Mouse (Mus musculus) stomach, embryonic 14.5 days (tissue): Measurements from ENCODE around the gene Nfat5. TPM values are rescaled to one million over a fixed set of nuclear protein-coding genes. Genes with fewer than 3 reads are reported as not detected.

Source experiments
- ATAC-seq: fragments of 200-750 bp; cut with Nextera tagmentation; 2 replicates; pipeline ENCODE4 v1.8.0; 2017; ENCODE audit warnings: low read depth, moderate TSS enrichment; ENCODE audit not compliant: insufficient number of reproducible peaks, insufficient read depth, low FRiP score
- H3K27ac ChIP-seq: fragments of 300-500 bp; sonication (generic); 2 replicates; pipeline ENCODE4 v1.5.1; 2014; ENCODE audit warnings: mild to moderate bottlenecking, low read length, moderate library complexity, mixed read lengths
- H3K27me3 ChIP-seq: fragments of 300-500 bp; sonication (generic); 2 replicates; pipeline ENCODE4 v1.6.1; 2014; ENCODE audit warnings: low read length, control low read depth, mixed read lengths; ENCODE audit not compliant: control insufficient read depth, insufficient read depth
- H3K36me3 ChIP-seq: fragments of 300-500 bp; sonication (generic); 2 replicates; pipeline ENCODE4 v1.6.1; 2014; ENCODE audit warnings: mild to moderate bottlenecking, control low read depth, low read length, moderate library complexity, mixed read lengths; ENCODE audit not compliant: control insufficient read depth, insufficient read depth
- H3K4me1 ChIP-seq: fragments of 300-500 bp; sonication (generic); 2 replicates; pipeline ENCODE4 v1.6.1; 2014; ENCODE audit warnings: low read length, control low read depth, mixed read lengths; ENCODE audit not compliant: control insufficient read depth, insufficient read depth
- H3K4me2 ChIP-seq: fragments of 300-500 bp; sonication (generic); replicated peaks from 2 replicates; pipeline ENCODE4 v1.6.1; 2014; ENCODE audit warnings: low read depth, low read length, control low read depth
- H3K4me3 ChIP-seq: fragments of 300-500 bp; sonication (generic); 2 replicates; pipeline ENCODE4 v1.5.1; 2014; ENCODE audit warnings: low read depth, low read length, control low read depth
- H3K9ac ChIP-seq: fragments of 300-500 bp; sonication (generic); replicated peaks from 2 replicates; pipeline ENCODE4 v1.6.1; 2014; ENCODE audit warnings: low read depth, mild to moderate bottlenecking, control low read depth, low read length, moderate library complexity, mixed read lengths
- H3K9me3 ChIP-seq: fragments of 300-500 bp; sonication (generic); 2 replicates; pipeline ENCODE4 v1.6.1; 2016; ENCODE audit warnings: low read depth, low read length, control low read depth; ENCODE audit not compliant: control insufficient read depth
- WGBS: fragments of 180-500 bp; shearing (Covaris S2); extraction: QIAGEN DNeasy Blood & Tissue Kit; methylation state at CpG from one replicate; pipeline ENCODE4 v1.1.7; 2014; 5-methylcytosine and 5-hydroxymethylcytosine counted together
- polyA plus RNA-seq: library from polyadenylated mRNA; unstranded; fragments of >200 nt; fragmentation: Nextera tagmentation; extraction: Ambion mirVana; gene quantifications from 2 replicates; pipeline ENCODE4 v1.2.1, GENCODE M21; 2014

Nfat5 gene
- polyA plus RNA-seq, 1 experiment from 2014 or later: 20.7 TPM

- 25% methylated on average over 5 of the region's 5 CpGs for WGBS
- H3K27ac ChIP-seq: no peak overlapping the region
These were observed 15.9 kb upstream of the Nfat5 start for GRCm38 (mm10) chr8:107277323-107277883.

GRCm38 (mm10) chr8:107278571-107278970 is 14.7 kb upstream of the Nfat5 start:
- H3K36me3 ChIP-seq: no peaks in the 10 kb centered on the region
- H3K27ac ChIP-seq: no peak overlapping the region
- H3K4me1 ChIP-seq: no peaks in the 10 kb centered on the region
- no peak overlapping the region for H3K4me3 ChIP-seq
- H3K9me3 ChIP-seq: no peaks in the 10 kb centered on the region
- WGBS: 78% methylated on average over 1 of the region's 1 CpGs
- H3K27me3 ChIP-seq: no peaks in the 10 kb centered on the region
- H3K4me2 ChIP-seq: no peak overlapping the region
- ATAC-seq: no peak
- no peak overlapping the region for H3K9ac ChIP-seq

More at GRCm38 (mm10) chr8:107277323-107277883, 15.9 kb upstream of the Nfat5 start:
- H3K36me3 ChIP-seq: no peaks in the 10 kb centered on the region
- no peaks in the 10 kb centered on the region for H3K4me1 ChIP-seq
- H3K9me3 ChIP-seq: no peaks in the 10 kb centered on the region
- no peak overlapping the region for H3K4me3 ChIP-seq
- no peak overlapping the region for H3K9ac ChIP-seq
- no peak for ATAC-seq
- H3K27me3 ChIP-seq: no peaks in the 10 kb centered on the region
- H3K4me2 ChIP-seq: no peak overlapping the region

DNA sequence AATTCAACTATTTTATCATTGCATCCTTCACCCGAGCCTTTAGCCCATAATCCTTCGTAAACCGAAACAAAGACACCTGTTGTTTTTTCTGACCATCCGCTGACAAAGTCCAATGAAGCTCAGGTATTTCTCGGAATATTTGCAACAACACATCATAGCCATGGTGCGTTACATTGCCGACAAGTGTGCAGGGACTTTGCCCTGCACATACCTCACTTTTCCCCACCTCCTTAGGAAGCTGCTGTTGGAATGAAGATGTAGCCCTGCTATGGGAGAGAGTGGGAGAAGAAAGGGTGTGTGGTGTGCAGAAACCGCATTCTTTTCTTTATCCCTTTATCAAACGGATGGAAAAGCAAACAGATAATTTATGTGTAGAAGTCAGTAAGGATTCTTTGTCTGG is 6.6 kb upstream of the Nfat5 start:
- Histone ChIP-seq H3K27ac (no peak overlapping the region), H3K36me3 (no peaks in the 10 kb centered on the region), H3K9ac (no peak overlapping the region), H3K4me2 (no peak overlapping the region), H3K4me1 (no peaks in the 10 kb centered on the region), H3K9me3 (no peaks in the 10 kb centered on the region), H3K27me3 (no peaks in the 10 kb centered on the region), H3K4me3 (no peak overlapping the region)
- 51% methylated on average over 9 of the region's 9 CpGs for WGBS
- no peak for ATAC-seq

DNA sequence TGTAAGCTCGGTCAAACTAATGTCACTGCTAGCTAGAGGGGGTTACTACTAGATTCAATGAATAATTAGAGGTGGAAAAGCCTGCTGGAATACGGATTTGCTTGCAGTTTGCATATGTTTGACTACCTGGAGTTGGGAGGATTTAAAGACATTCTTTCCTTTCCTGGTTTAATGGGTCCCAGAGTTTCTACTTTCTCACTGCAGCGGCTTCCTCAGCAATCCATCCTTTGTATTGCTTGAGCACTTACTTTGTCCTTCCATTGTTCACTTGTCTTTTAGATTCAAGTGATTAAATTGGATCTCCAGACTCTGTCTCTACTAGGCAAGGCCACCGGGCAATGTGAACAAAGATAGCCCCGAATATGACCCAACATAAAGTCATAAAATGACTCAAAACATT is 5.7 kb upstream of the Nfat5 start:
- Histone ChIP-seq H3K9ac (no peak overlapping the region), H3K9me3 (no peaks in the 10 kb centered on the region), H3K4me1 (0 out of 2 replicates have a peak, but pooled peaks cover 2% of the 10 kb centered on the region), H3K4me3 (no peak overlapping the region), H3K36me3 (no peaks in the 10 kb centered on the region), H3K4me2 (no peak overlapping the region), H3K27ac (no peak overlapping the region), H3K27me3 (no peaks in the 10 kb centered on the region)
- no peak for ATAC-seq
- 63% methylated on average over 5 of the region's 5 CpGs for WGBS

GRCm38 (mm10) chr8:107291171-107291601 is 2.1 kb upstream of the Nfat5 start:
- no peak for ATAC-seq
- WGBS: 82% methylated on average over 4 of the region's 4 CpGs
- Histone ChIP-seq H3K4me2 (no peak overlapping the region), H3K4me1 (peaks cover 6% of the 10 kb centered on the region; the same call in 1 of the 2 replicates), H3K27me3 (no peaks in the 10 kb centered on the region), H3K9ac (no peak overlapping the region), H3K4me3 (no peak overlapping the region), H3K27ac (no peak overlapping the region), H3K36me3 (no peaks in the 10 kb centered on the region), H3K9me3 (no peaks in the 10 kb centered on the region)

DNA sequence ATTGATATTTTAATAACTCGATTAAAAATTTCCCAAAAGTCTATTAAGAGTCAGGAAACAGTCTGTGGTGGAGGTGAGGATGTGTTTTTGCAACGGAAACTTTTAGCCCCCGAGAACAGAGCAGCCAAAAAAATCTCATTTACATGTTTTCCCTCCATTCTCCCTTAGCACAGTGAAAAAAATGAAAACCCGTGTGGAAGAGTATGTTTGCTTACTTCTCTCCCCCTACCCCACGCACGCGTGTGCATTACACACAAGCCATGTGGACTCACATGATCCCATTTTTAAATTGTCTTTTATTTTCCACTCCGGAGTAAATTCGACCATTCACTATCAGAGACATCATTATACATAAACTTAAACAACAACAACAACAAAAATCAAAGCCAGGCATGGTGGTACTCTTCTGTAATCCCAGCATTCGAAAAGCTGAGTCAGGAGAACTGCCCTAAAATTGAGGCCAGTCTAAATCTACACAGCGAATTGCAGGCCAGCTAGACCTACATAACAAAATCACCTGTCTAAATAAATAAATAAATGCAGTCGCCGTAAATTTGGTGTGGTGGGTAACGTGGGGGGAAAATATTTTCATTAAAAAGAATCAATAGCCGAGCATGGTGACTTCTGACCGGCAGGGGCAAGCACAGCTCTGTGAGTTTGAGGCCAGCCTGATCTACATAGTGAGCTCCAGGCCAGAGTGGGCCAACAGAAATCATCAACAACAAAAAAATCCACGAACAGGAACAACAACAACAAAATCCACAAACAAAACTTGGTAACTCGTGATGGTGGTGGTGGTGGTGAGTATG is 947 bp upstream of the Nfat5 start:
- Histone ChIP-seq H3K27ac (peak overlapping the region; percentile 97), H3K9ac (peak overlapping the region; percentile 40; the same call in 1 of the 2 replicates), H3K4me3 (peak overlapping the region; percentile 91), H3K27me3 (no peaks in the 10 kb centered on the region), H3K36me3 (no peaks in the 10 kb centered on the region; the same call in 1 of the 2 replicates), H3K4me2 (peak overlapping the region; percentile 41), H3K4me1 (peaks cover 6% of the 10 kb centered on the region; the same call in 1 of the 2 replicates), H3K9me3 (no peaks in the 10 kb centered on the region)
- 0 out of 2 replicates have a peak, but pooled peaks have one; percentile 4 for ATAC-seq
- WGBS: 55% methylated on average over 18 of the region's 18 CpGs

GRCm38 (mm10) chr8:107293641-107294628 is 665 bp downstream of the Nfat5 start:
- Histone ChIP-seq H3K4me2 (peak overlapping the region; percentile 64), H3K27me3 (no peaks in the 10 kb centered on the region), H3K9me3 (no peaks in the 10 kb centered on the region), H3K27ac (peak overlapping the region; percentile 97), H3K4me1 (peaks cover 6% of the 10 kb centered on the region; the same call in 1 of the 2 replicates), H3K4me3 (peak overlapping the region; percentile 91), H3K36me3 (no peaks in the 10 kb centered on the region; the same call in 1 of the 2 replicates), H3K9ac (peak overlapping the region; percentile 93)
- WGBS: 2% methylated on average over 55 of the region's 98 CpGs
- peak; percentile 42 for ATAC-seq

GRCm38 (mm10) chr8:107295450-107295849 is 2.2 kb downstream of the Nfat5 start:
- no peaks in the 10 kb centered on the region for H3K27me3 ChIP-seq
- ATAC-seq: no peak
- H3K9ac ChIP-seq: no peak overlapping the region
- H3K4me1 ChIP-seq: peaks cover 6% of the 10 kb centered on the region; the same call in 1 of the 2 replicates
- H3K27ac ChIP-seq: no peak overlapping the region
- peaks cover 2% of the 10 kb centered on the region; the same call in 1 of the 2 replicates for H3K36me3 ChIP-seq
- no peak overlapping the region for H3K4me3 ChIP-seq
- H3K9me3 ChIP-seq: no peaks in the 10 kb centered on the region
- 89% methylated on average over 1 of the region's 1 CpGs for WGBS
- peak overlapping the region; percentile 64; the same call in 1 of the 2 replicates for H3K4me2 ChIP-seq
